Mouse (Mus musculus) spleen, adult 10 weeks (tissue): ENCODE data around the gene Ap2a2. TPM values are rescaled to one million over a fixed set of nuclear protein-coding genes. Genes with fewer than 3 reads are reported as not detected.

Experiments used
- polyA plus RNA-seq: library from polyadenylated mRNA; stranded (reverse); fragments of 350-450 nt; fragmentation: Illumina TruSeq; extraction: RNeasy Lipid Tissue Mini Kit (QIAGEN cat#74804); gene quantifications from one replicate; pipeline ENCODE4 v1.2.3, GENCODE M21; 2015; ENCODE audit warnings: low replicate concordance; ENCODE audit not compliant: insufficient read depth

The Ap2a2 gene
- 27.2 TPM for polyA plus RNA-seq

DNA sequence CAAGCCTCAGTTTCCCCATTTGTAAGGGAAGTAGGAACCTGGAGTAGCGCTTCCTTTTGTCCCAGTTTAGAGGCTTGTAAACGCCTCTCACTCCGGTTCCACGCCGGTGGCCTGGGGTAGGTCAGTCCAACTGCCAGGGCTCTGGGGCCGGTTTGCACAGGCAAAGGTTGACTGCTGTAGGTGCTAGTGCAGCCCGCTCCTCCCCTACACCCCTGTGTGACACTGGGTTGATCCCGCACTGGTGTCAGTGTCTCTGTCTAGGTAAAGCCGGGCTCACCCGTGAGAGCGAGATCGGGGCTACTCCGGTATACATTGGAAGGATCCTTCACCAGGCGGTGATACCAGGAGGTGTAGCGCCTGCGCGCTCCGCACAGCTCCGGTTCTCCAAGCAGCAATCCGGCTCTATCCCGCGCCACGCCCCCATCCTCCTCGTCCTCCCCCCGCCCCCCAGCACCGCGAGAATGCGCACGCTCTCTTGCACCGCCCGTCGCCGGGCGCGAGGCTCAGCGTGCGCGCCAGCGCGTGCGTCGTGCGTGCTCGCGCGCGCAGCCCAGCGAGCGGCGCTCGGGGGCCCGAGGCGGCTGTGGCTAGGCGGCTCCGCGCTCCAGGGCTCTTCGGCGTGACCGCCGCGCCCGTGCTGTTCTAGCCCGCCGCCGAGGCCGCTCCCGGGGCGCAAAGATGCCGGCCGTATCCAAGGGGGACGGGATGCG, at the start of gene Ap2a2:
Ap2a2 (plus strand) TSS at position 492 of the 710 bp plus-strand sequence.

DNA sequence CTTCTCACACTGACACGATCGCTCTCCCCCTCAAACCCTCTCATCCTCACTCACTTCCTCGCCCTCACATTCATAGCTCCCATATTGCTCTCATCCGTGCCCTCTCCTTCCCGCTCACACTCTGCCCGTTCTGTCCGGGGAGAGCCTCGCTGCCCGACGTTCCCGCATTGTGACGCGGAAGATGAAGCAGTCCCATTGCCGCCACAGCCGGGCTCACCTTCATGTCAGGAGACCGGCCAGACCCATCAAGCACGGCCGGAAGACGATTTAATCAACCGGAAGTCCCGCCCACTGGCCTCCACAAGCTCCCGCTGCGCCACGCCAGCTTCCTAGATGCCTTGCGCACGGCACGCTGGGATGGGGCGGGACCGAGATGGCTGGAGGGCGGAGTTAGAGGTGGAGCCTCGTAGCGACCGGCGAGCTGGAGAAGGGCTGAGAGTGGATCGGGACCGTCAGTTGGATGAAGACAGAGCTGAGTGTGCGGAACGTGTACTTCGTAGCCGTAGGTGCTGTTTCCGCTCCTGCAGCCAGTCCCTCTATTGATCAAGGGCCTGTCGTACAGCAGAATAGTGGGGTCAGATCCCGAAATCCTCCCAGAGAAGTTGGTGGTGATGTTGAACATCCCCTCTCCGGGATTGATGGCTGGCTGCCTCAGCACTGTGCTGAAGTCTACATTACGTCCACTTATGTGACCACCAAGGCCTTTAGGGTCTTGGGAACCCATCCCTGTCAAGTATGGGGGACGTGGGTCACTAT, 22.2 kb upstream of the Ap2a2 start, which contains the start of gene Chid1:
Chid1 (minus strand) TSS at position 302 of the 756 bp plus-strand sequence.

Other genes starting within 250 kb of the Ap2a2 start
- 23.2 TPM for gene Deaf1, start 234.5 kb upstream of the Ap2a2 start, polyA plus RNA-seq
- 56.8 TPM for gene Tmem80, start 234.4 kb upstream of the Ap2a2 start, polyA plus RNA-seq
- gene Eps8l2, start 223.3 kb upstream of the Ap2a2 start, polyA plus RNA-seq: 0.76 TPM
- 140 TPM for gene Taldo1, start 170.0 kb upstream of the Ap2a2 start, polyA plus RNA-seq
- 38.7 TPM for gene Gatd1, start 148.0 kb upstream of the Ap2a2 start, polyA plus RNA-seq
- gene Cend1, start 132.7 kb upstream of the Ap2a2 start, polyA plus RNA-seq: not detected
- 10.7 TPM for gene Slc25a22, start 124.3 kb upstream of the Ap2a2 start, polyA plus RNA-seq
- gene Pidd1, start 118.1 kb upstream of the Ap2a2 start, polyA plus RNA-seq: 4.4 TPM
- gene Rplp2, start 114.8 kb upstream of the Ap2a2 start, polyA plus RNA-seq: 512 TPM
- 29.7 TPM for gene Pnpla2, start 107.0 kb upstream of the Ap2a2 start, polyA plus RNA-seq
- gene Cracr2b, start 101.1 kb upstream of the Ap2a2 start, polyA plus RNA-seq: 4.5 TPM
- gene Cd151, start 94.8 kb upstream of the Ap2a2 start, polyA plus RNA-seq: 31.2 TPM
- gene Polr2l, start 87.0 kb upstream of the Ap2a2 start, polyA plus RNA-seq: 6.3 TPM
- 22.2 TPM for gene Tspan4, start 86.9 kb upstream of the Ap2a2 start, polyA plus RNA-seq
- gene Chid1, start 22.3 kb upstream of the Ap2a2 start, polyA plus RNA-seq: 17.3 TPM
- gene Muc6, start 93.1 kb downstream of the Ap2a2 start, polyA plus RNA-seq: not detected
- not detected for gene Muc2, start 128.2 kb downstream of the Ap2a2 start, polyA plus RNA-seq
- 0.04 TPM for gene Muc5ac, start 226.8 kb downstream of the Ap2a2 start, polyA plus RNA-seq